Mouse (Mus musculus): ENCODE measurements around the gene Rptor. TPM values are rescaled to one million over a fixed set of nuclear protein-coding genes. Genes with fewer than 3 reads are reported as not detected.
A peak's percentile ranks its signal among the peaks of the same experiment; 100 is the strongest.

The Rptor gene
- polyA plus RNA-seq, 1 experiment from 2014 or later = 4.9 TPM

GRCm38 (mm10) chr11:119833311-119833710 lies 230.6 kb downstream of the Rptor start:
- Histone ChIP-seq H3K9me3 (replicated peaks) (no peaks in the 10 kb centered on the region), H3K27me3 (no peaks in the 10 kb centered on the region), H3K4me3 (replicated peaks) (no peak overlapping the region), H3K9ac (no peak overlapping the region), H3K36me3 (replicated peaks) (peaks cover 7% of the 10 kb centered on the region; the same call in 1 of the 2 replicates), H3K4me2 (no peak overlapping the region), H3K4me1 (replicated peaks) (peaks cover 4% of the 10 kb centered on the region; the same call in 1 of the 2 replicates), H3K27ac (replicated peaks) (no peak overlapping the region)
- ATAC-seq (ENCODE audit: insufficient read depth) = no peak

- ATAC-seq (ENCODE audit: insufficient read depth) = peak; percentile 42
- Histone ChIP-seq H3K4me2 (peak overlapping the region; percentile 32; the same call in 1 of the 2 replicates), H3K4me3 (replicated peaks) (peak overlapping the region; percentile 12; the same call in 1 of the 2 replicates), H3K27me3 (no peaks in the 10 kb centered on the region), H3K36me3 (replicated peaks) (peaks cover 2% of the 10 kb centered on the region; the same call in 1 of the 2 replicates), H3K9me3 (replicated peaks) (no peaks in the 10 kb centered on the region), H3K27ac (replicated peaks) (no peak overlapping the region), H3K4me1 (replicated peaks) (peaks cover 3% of the 10 kb centered on the region; the same call in 1 of the 2 replicates), H3K9ac (no peak overlapping the region)
- 65% methylated on average over 16 of the region's 16 CpGs for WGBS (ENCODE audit: insufficient replicate concordance)
Measured at GRCm38 (mm10) chr11:119833877-119834804, 231.4 kb downstream of the Rptor start.

- no peaks in the 10 kb centered on the region for H3K9me3 ChIP-seq (replicated peaks)
- H3K27ac ChIP-seq (replicated peaks) = no peak overlapping the region
- no peak overlapping the region for H3K4me3 ChIP-seq (replicated peaks)
- no peaks in the 10 kb centered on the region; the same call in 1 of the 2 replicates for H3K4me1 ChIP-seq (replicated peaks)
- no peaks in the 10 kb centered on the region for H3K36me3 ChIP-seq (replicated peaks)
- no peaks in the 10 kb centered on the region for H3K27me3 ChIP-seq
- ATAC-seq (ENCODE audit: insufficient read depth) = no peak
- 72% methylated on average over 3 of the region's 3 CpGs for WGBS (ENCODE audit: insufficient replicate concordance)
- no peak overlapping the region for H3K4me2 ChIP-seq
- no peak overlapping the region for H3K9ac ChIP-seq
Measured at GRCm38 (mm10) chr11:119836326-119836725, 233.6 kb downstream of the Rptor start.

- no peak overlapping the region for H3K9ac ChIP-seq
- H3K4me2 ChIP-seq = no peak overlapping the region
- 70% methylated on average over 1 of the region's 1 CpGs for WGBS (ENCODE audit: insufficient replicate concordance)
- H3K4me1 ChIP-seq (replicated peaks) = no peaks in the 10 kb centered on the region; the same call in 1 of the 2 replicates
- no peaks in the 10 kb centered on the region for H3K27me3 ChIP-seq
- H3K36me3 ChIP-seq (replicated peaks) = 0 out of 2 replicates have a peak, but pooled peaks cover 1% of the 10 kb centered on the region
- no peak for ATAC-seq (ENCODE audit: insufficient read depth)
- H3K9me3 ChIP-seq (replicated peaks) = no peaks in the 10 kb centered on the region
- no peak overlapping the region for H3K27ac ChIP-seq (replicated peaks)
- no peak overlapping the region for H3K4me3 ChIP-seq (replicated peaks)
Measured at GRCm38 (mm10) chr11:119837786-119838185, 235.1 kb downstream of the Rptor start.

- ATAC-seq (ENCODE audit: insufficient read depth) = no peak
- H3K9me3 ChIP-seq (replicated peaks) = no peaks in the 10 kb centered on the region
- WGBS (ENCODE audit: insufficient replicate concordance) = 69% methylated on average over 10 of the region's 10 CpGs
- no peak overlapping the region for H3K9ac ChIP-seq
- H3K27me3 ChIP-seq = no peaks in the 10 kb centered on the region
- peaks cover 11% of the 10 kb centered on the region for H3K36me3 ChIP-seq (replicated peaks)
- H3K4me3 ChIP-seq (replicated peaks) = no peak overlapping the region
- no peaks in the 10 kb centered on the region; the same call in 1 of the 2 replicates for H3K4me1 ChIP-seq (replicated peaks)
- H3K4me2 ChIP-seq = no peak overlapping the region
- no peak overlapping the region for H3K27ac ChIP-seq (replicated peaks)
Measured at GRCm38 (mm10) chr11:119839411-119840342, 237.0 kb downstream of the Rptor start.

- H3K27me3 ChIP-seq = no peaks in the 10 kb centered on the region
- H3K9ac ChIP-seq = no peak overlapping the region
- H3K4me1 ChIP-seq (replicated peaks) = no peaks in the 10 kb centered on the region
- ATAC-seq (ENCODE audit: insufficient read depth) = no peak
- H3K27ac ChIP-seq (replicated peaks) = no peak overlapping the region
- peaks cover 16% of the 10 kb centered on the region for H3K36me3 ChIP-seq (replicated peaks)
- no peak overlapping the region for H3K4me2 ChIP-seq
- 75% methylated on average over 6 of the region's 6 CpGs for WGBS (ENCODE audit: insufficient replicate concordance)
- no peak overlapping the region for H3K4me3 ChIP-seq (replicated peaks)
- H3K9me3 ChIP-seq (replicated peaks) = no peaks in the 10 kb centered on the region
Measured at GRCm38 (mm10) chr11:119846608-119847007, 243.9 kb downstream of the Rptor start.

GRCm38 (mm10) chr11:119847076-119847475 lies 244.4 kb downstream of the Rptor start:
- Histone ChIP-seq H3K27ac (replicated peaks) (no peak overlapping the region), H3K4me3 (replicated peaks) (no peak overlapping the region), H3K9me3 (replicated peaks) (no peaks in the 10 kb centered on the region), H3K4me2 (no peak overlapping the region), H3K4me1 (replicated peaks) (no peaks in the 10 kb centered on the region), H3K36me3 (replicated peaks) (peaks cover 19% of the 10 kb centered on the region), H3K27me3 (no peaks in the 10 kb centered on the region), H3K9ac (no peak overlapping the region)
- ATAC-seq (ENCODE audit: insufficient read depth) = no peak
- WGBS (ENCODE audit: insufficient replicate concordance) = 69% methylated on average over 3 of the region's 3 CpGs

GRCm38 (mm10) chr11:119847569-119847968 lies 244.9 kb downstream of the Rptor start:
- no peak for ATAC-seq (ENCODE audit: insufficient read depth)
- H3K27me3 ChIP-seq = no peaks in the 10 kb centered on the region
- no peak overlapping the region for H3K9ac ChIP-seq
- H3K4me3 ChIP-seq (replicated peaks) = no peak overlapping the region
- WGBS (ENCODE audit: insufficient replicate concordance) = 58% methylated on average over 3 of the region's 3 CpGs
- H3K9me3 ChIP-seq (replicated peaks) = no peaks in the 10 kb centered on the region
- H3K4me1 ChIP-seq (replicated peaks) = no peaks in the 10 kb centered on the region
- H3K36me3 ChIP-seq (replicated peaks) = peaks cover 24% of the 10 kb centered on the region
- H3K4me2 ChIP-seq = no peak overlapping the region
- H3K27ac ChIP-seq (replicated peaks) = no peak overlapping the region

- Histone ChIP-seq H3K27ac (replicated peaks) (no peak overlapping the region), H3K4me2 (no peak overlapping the region), H3K27me3 (no peaks in the 10 kb centered on the region), H3K9ac (no peak overlapping the region), H3K36me3 (replicated peaks) (peaks cover 26% of the 10 kb centered on the region), H3K9me3 (replicated peaks) (no peaks in the 10 kb centered on the region), H3K4me1 (replicated peaks) (no peaks in the 10 kb centered on the region), H3K4me3 (replicated peaks) (no peak overlapping the region)
- 81% methylated on average over 5 of the region's 5 CpGs for WGBS (ENCODE audit: insufficient replicate concordance)
- ATAC-seq (ENCODE audit: insufficient read depth) = no peak
Measured at GRCm38 (mm10) chr11:119848189-119848588, 245.5 kb downstream of the Rptor start.

GRCm38 (mm10) chr11:119855999-119856398 lies 253.3 kb downstream of the Rptor start:
- Histone ChIP-seq H3K9me3 (replicated peaks) (no peaks in the 10 kb centered on the region), H3K9ac (no peak overlapping the region), H3K27me3 (no peaks in the 10 kb centered on the region), H3K4me2 (no peak overlapping the region), H3K4me3 (replicated peaks) (no peak overlapping the region), H3K27ac (replicated peaks) (no peak overlapping the region), H3K4me1 (replicated peaks) (0 out of 2 replicates have a peak, but pooled peaks cover 15% of the 10 kb centered on the region), H3K36me3 (replicated peaks) (peaks cover 59% of the 10 kb centered on the region)
- ATAC-seq (ENCODE audit: insufficient read depth) = no peak
- WGBS (ENCODE audit: insufficient replicate concordance) = 27% methylated on average over 7 of the region's 7 CpGs
